Mouse (Mus musculus): ENCODE results near the gene Naa38. TPM values are rescaled to one million over a fixed set of nuclear protein-coding genes. Genes with fewer than 3 reads are reported as not detected.

Gene Naa38
- polyA plus RNA-seq, 1 experiment from 2014 or later: 164 TPM

DNA sequence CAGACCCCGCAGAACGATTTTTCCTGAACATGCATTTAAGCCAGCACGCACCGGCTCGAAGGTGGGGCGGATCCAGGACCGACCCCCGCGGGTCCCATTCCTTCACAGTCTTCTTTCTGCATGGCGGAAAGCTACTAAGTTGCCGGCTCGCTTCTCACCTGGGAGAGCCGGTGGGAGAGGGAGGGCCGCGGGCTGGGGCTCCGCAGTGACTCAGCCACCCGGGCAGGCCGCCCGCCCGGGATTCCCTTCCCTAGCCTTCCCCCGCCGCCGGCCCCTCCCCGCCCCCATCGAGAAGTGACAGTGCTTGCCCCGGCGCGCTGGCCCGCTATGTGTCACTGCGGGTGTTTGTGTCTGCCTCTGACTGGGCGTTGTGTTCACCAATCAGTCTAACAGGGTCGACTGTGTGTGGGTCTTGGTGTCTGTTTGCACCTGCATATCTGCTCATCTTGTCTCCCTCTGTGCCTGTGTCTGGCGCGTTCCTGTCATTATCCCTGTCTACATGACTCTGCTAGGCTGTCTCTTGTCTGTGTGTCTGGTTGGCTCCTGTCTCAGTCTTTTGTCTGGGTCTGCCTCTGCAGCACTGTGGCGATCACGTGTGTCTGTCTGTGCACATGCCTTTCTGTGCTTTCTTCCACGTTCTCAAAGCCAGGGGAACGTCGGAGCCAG lies 16.4 kb downstream of the Naa38 start:
- no peaks in the 10 kb centered on the region for H3K9me3 ChIP-seq (ENCODE audit: control insufficient read depth)
- peak overlapping the region; percentile 78 for H3K4me2 ChIP-seq (replicated peaks; ENCODE audit: low read depth)
- no peaks in the 10 kb centered on the region for H3K27me3 ChIP-seq (replicated peaks; ENCODE audit: control insufficient read depth, insufficient read depth, low read length)
- ATAC-seq: peak; percentile 39
- under 1% methylated on average over 38 of the region's 39 CpGs for WGBS
- peaks cover 13% of the 10 kb centered on the region for H3K4me1 ChIP-seq (replicated peaks; ENCODE audit: control insufficient read depth, insufficient read depth, low read length)
- peak overlapping the region; percentile 80 for H3K4me3 ChIP-seq (ENCODE audit: low read depth, low read length)
- H3K9ac ChIP-seq (ENCODE audit: low read depth, low read length): peak overlapping the region; percentile 90
- peaks cover 14% of the 10 kb centered on the region for H3K36me3 ChIP-seq (ENCODE audit: control insufficient read depth, insufficient read depth)
- no peak; the same call in 1 of the 2 replicates for TF ChIP-seq CTCF (IDR thresholded peaks at IDR 0.05; ENCODE audit: low read depth)
- peak overlapping the region; percentile 98 for H3K27ac ChIP-seq (ENCODE audit: low read depth, low read length)

DNA sequence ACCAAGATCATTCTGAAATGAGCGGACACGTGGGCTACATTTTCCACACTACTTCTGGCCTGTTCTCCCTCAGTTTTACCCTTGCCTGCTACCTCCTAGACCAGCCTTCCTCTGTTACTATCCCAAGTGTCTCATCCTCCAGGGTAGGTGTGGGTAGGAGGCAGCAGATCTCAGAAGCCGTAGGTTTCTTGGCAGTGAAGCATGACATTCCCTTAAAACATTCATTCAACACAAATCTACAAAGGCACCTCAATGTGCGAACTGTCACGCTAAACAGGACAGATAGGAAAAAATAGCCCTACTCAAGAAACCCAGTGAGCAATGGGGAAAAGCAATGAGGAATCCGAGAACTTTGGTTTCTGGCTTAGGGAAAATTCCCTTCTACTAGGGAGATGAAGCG lies 17.3 kb downstream of the Naa38 start:
- Histone ChIP-seq H3K27ac (ENCODE audit: low read depth, low read length) (peak overlapping the region; percentile 98), H3K36me3 (ENCODE audit: control insufficient read depth, insufficient read depth) (peaks cover 5% of the 10 kb centered on the region), H3K27me3 (replicated peaks; ENCODE audit: control insufficient read depth, insufficient read depth, low read length) (no peaks in the 10 kb centered on the region), H3K4me3 (ENCODE audit: low read depth, low read length) (no peak overlapping the region), H3K9me3 (ENCODE audit: control insufficient read depth) (no peaks in the 10 kb centered on the region), H3K9ac (ENCODE audit: low read depth, low read length) (no peak overlapping the region), H3K4me1 (replicated peaks; ENCODE audit: control insufficient read depth, insufficient read depth, low read length) (peaks cover 16% of the 10 kb centered on the region), H3K4me2 (replicated peaks; ENCODE audit: low read depth) (no peak overlapping the region; the same call in 1 of the 2 replicates)
- TF ChIP-seq CTCF (IDR thresholded peaks at IDR 0.05; ENCODE audit: low read depth): no peak
- WGBS: 56% methylated on average over 7 of the region's 7 CpGs
- ATAC-seq: no peak

DNA sequence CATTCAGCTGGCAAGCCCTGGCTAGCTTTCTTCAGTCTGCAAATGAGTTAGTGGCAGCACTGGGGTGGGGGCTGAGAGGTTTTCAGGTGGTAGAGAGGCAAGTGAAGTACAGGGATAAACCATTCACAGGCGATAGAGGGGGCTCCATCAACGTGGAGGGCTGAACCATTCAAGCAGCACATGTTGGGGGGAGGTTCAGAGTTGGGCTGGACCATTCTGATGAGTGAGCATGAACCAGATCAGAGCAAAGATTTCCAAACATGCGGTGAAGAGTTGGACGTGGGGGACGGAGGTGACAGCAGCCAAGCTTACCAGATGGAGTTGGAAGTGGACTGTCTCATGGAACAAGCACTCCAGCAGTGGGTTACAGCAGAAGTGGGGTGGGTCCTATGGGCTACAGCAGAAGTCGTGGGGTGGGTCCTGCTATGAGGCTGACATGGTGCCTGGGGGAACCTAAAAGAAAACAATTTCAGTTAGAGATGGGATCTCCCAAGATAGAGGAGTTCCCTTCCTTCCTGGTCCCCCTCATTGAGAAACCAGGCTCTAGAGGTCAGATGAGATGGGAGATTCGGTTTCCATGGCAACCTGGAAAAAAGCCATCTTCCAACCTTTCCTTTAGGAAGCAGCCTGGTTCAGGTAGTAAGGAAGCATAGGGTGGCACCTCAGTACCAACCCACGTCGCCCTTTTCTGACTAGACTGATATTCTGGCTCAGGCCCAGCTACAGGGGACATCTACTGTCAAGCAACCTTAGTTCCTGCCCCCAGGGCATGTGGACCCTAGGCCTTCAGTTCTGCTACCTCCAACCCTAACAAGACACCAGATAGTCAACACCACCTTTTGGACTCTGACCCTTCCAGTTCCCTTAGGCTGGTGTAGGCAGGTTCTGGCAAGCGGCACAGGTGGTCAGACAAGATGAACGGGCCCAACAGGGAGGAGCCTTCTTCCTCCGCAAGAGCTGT lies 18.2 kb downstream of the Naa38 start, which contains the start of gene Kdm6b:
Gene Kdm6b (minus strand): TSS at position 455 of the 961 bp plus-strand sequence.
- 26% methylated on average over 12 of the region's 12 CpGs for WGBS
- peak within 1 kb of the TSS; percentile 86 for H3K4me2 ChIP-seq (replicated peaks; ENCODE audit: low read depth)
- H3K4me3 ChIP-seq (ENCODE audit: low read depth, low read length): peak within 1 kb of the TSS; percentile 7; the same call in 1 of the 2 replicates
- peak within 1 kb of the TSS; percentile 7; the same call in 1 of the 2 replicates for H3K9ac ChIP-seq (ENCODE audit: low read depth, low read length)
- H3K27ac ChIP-seq (ENCODE audit: low read depth, low read length): peak within 1 kb of the TSS; percentile 98
- peaks cover 16% of the 10 kb centered on the region for H3K4me1 ChIP-seq (replicated peaks; ENCODE audit: control insufficient read depth, insufficient read depth, low read length)
- TF ChIP-seq CTCF (IDR thresholded peaks at IDR 0.05; ENCODE audit: low read depth): peak; percentile 35; the same call in 1 of the 2 replicates
- H3K36me3 ChIP-seq (ENCODE audit: control insufficient read depth, insufficient read depth): no peaks in the 10 kb centered on the region; the same call in 1 of the 2 replicates
- no peaks in the 10 kb centered on the region for H3K27me3 ChIP-seq (replicated peaks; ENCODE audit: control insufficient read depth, insufficient read depth, low read length)
- no peak for ATAC-seq
- H3K9me3 ChIP-seq (ENCODE audit: control insufficient read depth): no peaks in the 10 kb centered on the region

DNA sequence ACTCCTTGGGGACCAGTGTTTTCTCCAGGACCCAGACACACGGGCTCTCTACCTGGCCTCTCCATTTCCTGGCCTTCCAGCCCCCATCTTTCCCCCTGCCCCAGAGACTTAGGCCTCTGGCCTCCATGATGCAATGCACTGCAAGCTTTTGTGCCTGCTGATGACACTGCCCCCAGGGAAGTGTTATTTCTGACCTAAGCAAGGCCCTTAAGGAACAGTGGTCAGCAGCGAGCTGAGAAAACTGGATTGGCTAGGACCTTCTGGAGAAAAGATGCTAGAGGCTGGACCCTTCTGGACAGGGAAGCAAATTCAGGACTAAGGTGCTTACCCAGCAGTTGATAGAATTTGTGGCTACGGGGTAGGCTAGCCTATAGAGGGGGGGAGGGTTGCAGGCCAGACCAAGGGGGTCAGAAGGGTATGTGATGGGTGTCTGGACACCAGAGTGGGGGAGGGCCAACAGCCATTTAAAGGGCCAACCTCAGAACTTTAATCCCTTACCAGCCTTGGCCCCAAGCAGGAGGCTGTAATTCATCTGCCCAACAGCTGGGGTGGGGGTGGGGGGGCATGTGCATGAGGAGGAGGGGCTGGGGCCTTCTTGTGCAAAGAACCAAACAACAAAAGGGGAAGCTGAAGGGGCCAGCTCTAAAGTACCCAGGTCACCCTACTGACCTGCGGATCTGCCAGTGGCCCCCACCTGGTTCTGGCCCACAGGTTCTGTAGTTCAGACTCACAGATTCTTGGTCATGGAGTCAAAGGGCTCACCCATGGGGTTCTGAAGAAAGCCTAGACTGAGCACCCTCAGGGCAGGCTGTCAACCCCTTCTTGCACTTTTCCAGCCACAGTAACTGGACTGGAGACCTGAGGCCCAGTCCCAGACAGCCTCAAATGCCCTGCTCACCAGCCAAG lies 19.4 kb downstream of the Naa38 start:
- no peak for ATAC-seq
- Histone ChIP-seq H3K4me3 (ENCODE audit: low read depth, low read length) (peak overlapping the region; percentile 47), H3K36me3 (ENCODE audit: control insufficient read depth, insufficient read depth) (no peaks in the 10 kb centered on the region; the same call in 1 of the 2 replicates), H3K4me1 (replicated peaks; ENCODE audit: control insufficient read depth, insufficient read depth, low read length) (peaks cover 16% of the 10 kb centered on the region), H3K27ac (ENCODE audit: low read depth, low read length) (peak overlapping the region; percentile 93), H3K9ac (ENCODE audit: low read depth, low read length) (peak overlapping the region; percentile 60), H3K9me3 (ENCODE audit: control insufficient read depth) (no peaks in the 10 kb centered on the region), H3K27me3 (replicated peaks; ENCODE audit: control insufficient read depth, insufficient read depth, low read length) (no peaks in the 10 kb centered on the region), H3K4me2 (replicated peaks; ENCODE audit: low read depth) (peak overlapping the region; percentile 86)
- no peak for TF ChIP-seq CTCF (IDR thresholded peaks at IDR 0.05; ENCODE audit: low read depth)
- WGBS: 24% methylated on average over 4 of the region's 4 CpGs

DNA sequence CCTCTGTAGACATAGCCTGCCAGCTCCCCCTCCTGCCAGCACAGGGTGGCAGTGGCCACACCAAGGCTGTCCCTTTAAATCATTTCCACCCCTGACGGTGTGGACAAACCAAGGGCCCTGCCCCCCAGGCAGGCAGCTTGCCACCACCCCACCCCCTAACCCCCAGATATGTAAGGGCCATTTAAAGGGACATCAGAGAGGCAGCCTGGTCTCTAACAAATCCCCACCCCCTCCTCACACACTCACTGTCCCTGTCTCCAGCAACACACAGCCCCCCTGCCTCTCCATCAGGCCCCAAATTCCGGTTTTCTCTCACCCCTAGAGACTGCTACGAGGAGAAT lies 20.0 kb downstream of the Naa38 start:
- Histone ChIP-seq H3K27me3 (replicated peaks; ENCODE audit: control insufficient read depth, insufficient read depth, low read length) (no peaks in the 10 kb centered on the region), H3K9ac (ENCODE audit: low read depth, low read length) (peak overlapping the region; percentile 60), H3K27ac (ENCODE audit: low read depth, low read length) (peak overlapping the region; percentile 93), H3K36me3 (ENCODE audit: control insufficient read depth, insufficient read depth) (no peaks in the 10 kb centered on the region; the same call in 1 of the 2 replicates), H3K4me3 (ENCODE audit: low read depth, low read length) (peak overlapping the region; percentile 47), H3K9me3 (ENCODE audit: control insufficient read depth) (no peaks in the 10 kb centered on the region), H3K4me1 (replicated peaks; ENCODE audit: control insufficient read depth, insufficient read depth, low read length) (peaks cover 16% of the 10 kb centered on the region), H3K4me2 (replicated peaks; ENCODE audit: low read depth) (peak overlapping the region; percentile 86)
- TF ChIP-seq CTCF (IDR thresholded peaks at IDR 0.05; ENCODE audit: low read depth): peak; percentile 42; the same call in 1 of the 2 replicates
- ATAC-seq: no peak
- WGBS: 6% methylated on average over 3 of the region's 3 CpGs

Measured in intestine, postnatal 0 days (tissue).